Mouse (Mus musculus): ENCODE data around the gene Shf. TPM values are rescaled to one million over a fixed set of nuclear protein-coding genes. Genes with fewer than 3 reads are reported as not detected.

Gene Shf
- polyA plus RNA-seq, 1 experiment from 2014 or later = 5.4 TPM

DNA sequence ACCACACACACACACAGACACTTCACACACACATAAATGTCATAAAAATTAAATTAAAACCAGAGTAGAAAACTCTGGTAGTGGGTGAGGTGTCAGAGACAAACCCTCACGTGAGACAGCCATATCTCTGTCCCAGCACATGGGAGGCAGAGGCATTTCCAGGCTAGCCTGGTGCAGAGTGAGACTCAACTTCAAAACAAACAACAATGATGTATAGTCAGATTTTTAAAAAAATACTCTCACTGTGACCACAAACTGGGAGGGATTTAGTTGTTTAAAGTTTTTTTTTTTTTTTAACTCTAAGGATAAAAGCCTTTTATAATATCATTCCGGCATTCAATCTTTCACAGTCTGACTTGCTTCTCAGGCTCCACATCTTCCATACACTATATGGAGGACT, 43.6 kb downstream of the Shf start:
- Histone ChIP-seq H3K4me3 (no peak overlapping the region), H3K9me3 (no peaks in the 10 kb centered on the region), H3K27ac (no peak overlapping the region), H3K36me3 (no peaks in the 10 kb centered on the region), H3K4me1 (no peaks in the 10 kb centered on the region), H3K27me3 (ENCODE audit: insufficient read depth, poor library complexity, severe bottlenecking) (no peaks in the 10 kb centered on the region)
- DNase-seq (ENCODE audit: low spot score) = no peak
- WGBS = 61% methylated on average over 2 of the region's 2 CpGs

DNA sequence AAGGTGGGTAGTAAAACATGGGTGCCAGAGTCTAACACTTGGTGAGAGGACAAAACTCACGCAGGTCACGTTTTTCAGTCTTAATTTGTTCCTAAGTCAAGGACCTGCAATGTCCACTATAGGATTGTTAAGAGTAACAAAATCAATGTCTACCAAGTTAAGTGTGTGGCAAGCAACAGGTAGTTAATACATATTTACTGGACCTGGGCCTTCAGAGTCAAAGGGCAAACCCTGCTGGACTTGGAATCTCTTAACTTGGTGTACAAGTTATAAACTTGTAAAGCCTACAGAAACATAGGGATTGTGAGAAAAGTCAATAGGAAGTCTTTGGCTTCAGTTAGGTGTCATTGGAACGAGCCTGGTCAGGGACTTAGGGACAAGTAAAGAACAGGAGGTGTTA, 44.4 kb downstream of the Shf start:
- H3K4me1 ChIP-seq = no peaks in the 10 kb centered on the region
- H3K27ac ChIP-seq = no peak overlapping the region
- no peaks in the 10 kb centered on the region for H3K27me3 ChIP-seq (ENCODE audit: insufficient read depth, poor library complexity, severe bottlenecking)
- WGBS = 77% methylated on average over 3 of the region's 3 CpGs
- H3K36me3 ChIP-seq = no peaks in the 10 kb centered on the region
- no peak for DNase-seq (ENCODE audit: low spot score)
- no peaks in the 10 kb centered on the region for H3K9me3 ChIP-seq
- no peak overlapping the region for H3K4me3 ChIP-seq

DNA sequence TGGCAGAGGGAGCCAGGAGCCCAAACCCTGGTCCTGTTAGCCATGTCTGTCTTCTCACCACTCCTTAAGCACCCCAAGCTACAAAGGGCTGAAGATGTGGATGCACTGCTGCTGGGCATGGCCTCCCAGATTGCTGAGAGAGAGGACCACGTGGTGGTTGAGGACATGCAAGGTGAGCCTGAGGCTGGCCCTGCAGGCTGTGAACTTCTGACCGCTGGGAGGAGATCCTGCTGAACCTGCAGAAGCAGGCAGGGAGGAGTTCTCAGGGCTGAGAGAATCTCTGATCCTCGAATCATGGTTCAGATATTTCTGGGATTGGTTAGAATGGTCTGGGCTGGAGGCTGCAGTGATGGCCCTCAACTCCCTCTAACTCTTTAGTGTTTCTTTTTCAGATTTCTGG, 45.0 kb downstream of the Shf start:
- no peaks in the 10 kb centered on the region for H3K36me3 ChIP-seq
- H3K4me1 ChIP-seq = no peaks in the 10 kb centered on the region
- no peaks in the 10 kb centered on the region for H3K9me3 ChIP-seq
- WGBS = 57% methylated on average over 3 of the region's 3 CpGs
- no peak overlapping the region for H3K4me3 ChIP-seq
- H3K27ac ChIP-seq = no peak overlapping the region
- DNase-seq (ENCODE audit: low spot score) = no peak
- peaks cover 3% of the 10 kb centered on the region for H3K27me3 ChIP-seq (ENCODE audit: insufficient read depth, poor library complexity, severe bottlenecking)

DNA sequence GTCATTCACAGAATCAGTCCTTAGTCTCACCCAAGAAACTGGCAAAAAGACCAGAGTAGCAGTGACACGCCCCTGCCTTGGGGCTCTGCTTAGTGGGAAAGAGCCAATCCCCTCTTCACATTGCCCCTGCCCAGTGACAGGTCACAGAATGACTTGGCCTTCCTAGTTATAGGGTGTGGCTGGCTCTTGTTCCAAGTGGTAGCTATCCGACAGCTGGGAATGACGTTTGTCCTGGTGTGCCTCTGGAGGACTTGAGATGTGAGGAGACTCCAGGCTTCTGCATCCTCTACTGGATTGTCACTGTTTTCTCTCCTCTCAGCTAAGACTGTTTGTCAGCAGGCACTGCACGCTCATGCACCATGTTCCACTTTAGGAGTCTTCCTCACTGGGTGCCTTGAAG, 51.6 kb downstream of the Shf start:
- 58% methylated on average over 4 of the region's 4 CpGs for WGBS

DNA sequence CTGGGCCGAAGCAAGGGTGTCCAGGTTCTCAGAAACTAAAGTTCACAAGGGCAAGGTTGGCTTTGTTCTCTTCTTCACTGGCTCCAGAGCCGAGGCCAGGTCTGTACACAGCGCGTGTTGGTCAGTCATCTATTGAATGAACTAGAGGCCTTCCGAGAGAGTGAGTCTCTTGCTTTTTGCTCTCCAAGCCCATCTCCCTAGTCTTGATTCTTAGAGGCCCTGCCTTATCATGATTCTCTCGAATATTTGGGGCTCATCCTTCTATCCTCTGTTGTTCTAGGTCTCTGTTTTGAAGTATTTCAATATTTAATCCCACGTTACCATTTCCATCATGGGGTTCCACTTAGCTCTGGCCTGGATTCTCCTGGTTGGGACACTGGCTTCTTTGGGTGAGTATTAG, 53.6 kb downstream of the Shf start, which contains the start of gene Duox1:
Gene Duox1, plus strand, starts transcription at position 301 of the 400 bp plus-strand sequence.
- Histone ChIP-seq H3K27ac (no peak within 1 kb of the TSS), H3K36me3 (no peaks in the 10 kb centered on the region), H3K4me1 (peaks cover 11% of the 10 kb centered on the region), H3K27me3 (ENCODE audit: insufficient read depth, poor library complexity, severe bottlenecking) (peaks cover 86% of the 10 kb centered on the region), H3K9me3 (no peaks in the 10 kb centered on the region), H3K4me3 (no peak within 1 kb of the TSS)
- 83% methylated on average over 7 of the region's 7 CpGs for WGBS
- no peak for DNase-seq (ENCODE audit: low spot score)

More for the DNA sequence above, 51.6 kb downstream of the Shf start:
- no peak for DNase-seq (ENCODE audit: low spot score)
- H3K36me3 ChIP-seq = no peaks in the 10 kb centered on the region
- H3K27me3 ChIP-seq (ENCODE audit: insufficient read depth, poor library complexity, severe bottlenecking) = peaks cover 68% of the 10 kb centered on the region
- H3K9me3 ChIP-seq = no peaks in the 10 kb centered on the region
- no peak overlapping the region for H3K27ac ChIP-seq
- no peak overlapping the region for H3K4me3 ChIP-seq
- peaks cover 11% of the 10 kb centered on the region for H3K4me1 ChIP-seq

DNA sequence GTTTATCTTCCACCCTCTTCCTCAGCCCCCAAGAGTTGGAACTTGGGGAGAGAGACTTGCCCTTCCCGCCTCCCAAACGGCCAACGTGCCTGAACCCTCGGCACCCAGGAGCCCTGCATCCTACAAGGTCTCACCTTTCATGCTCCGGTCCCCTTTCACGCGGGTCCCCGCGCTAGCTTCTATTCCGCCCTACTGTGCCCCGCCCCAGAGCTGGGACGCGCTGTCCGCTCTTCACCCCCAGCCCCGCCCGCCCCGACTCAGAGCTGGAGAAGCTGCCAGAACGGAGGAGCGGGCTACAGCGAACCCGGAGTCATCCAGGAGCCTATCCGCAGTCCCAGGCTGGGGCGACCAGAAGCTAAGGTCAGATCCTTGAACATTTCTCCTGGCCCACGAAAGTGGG, 55.4 kb downstream of the Shf start, which contains the start of gene Duoxa1:
Gene Duoxa1, minus strand, starts transcription at position 195 of the 400 bp plus-strand sequence.
- Histone ChIP-seq H3K27ac (no peak within 1 kb of the TSS), H3K4me1 (peaks cover 11% of the 10 kb centered on the region), H3K4me3 (peak within 1 kb of the TSS; percentile 50), H3K27me3 (ENCODE audit: insufficient read depth, poor library complexity, severe bottlenecking) (peaks cover 97% of the 10 kb centered on the region), H3K9me3 (no peaks in the 10 kb centered on the region), H3K36me3 (no peaks in the 10 kb centered on the region)
- WGBS = 2% methylated on average over 24 of the region's 24 CpGs
- no peak for DNase-seq (ENCODE audit: low spot score)

DNA sequence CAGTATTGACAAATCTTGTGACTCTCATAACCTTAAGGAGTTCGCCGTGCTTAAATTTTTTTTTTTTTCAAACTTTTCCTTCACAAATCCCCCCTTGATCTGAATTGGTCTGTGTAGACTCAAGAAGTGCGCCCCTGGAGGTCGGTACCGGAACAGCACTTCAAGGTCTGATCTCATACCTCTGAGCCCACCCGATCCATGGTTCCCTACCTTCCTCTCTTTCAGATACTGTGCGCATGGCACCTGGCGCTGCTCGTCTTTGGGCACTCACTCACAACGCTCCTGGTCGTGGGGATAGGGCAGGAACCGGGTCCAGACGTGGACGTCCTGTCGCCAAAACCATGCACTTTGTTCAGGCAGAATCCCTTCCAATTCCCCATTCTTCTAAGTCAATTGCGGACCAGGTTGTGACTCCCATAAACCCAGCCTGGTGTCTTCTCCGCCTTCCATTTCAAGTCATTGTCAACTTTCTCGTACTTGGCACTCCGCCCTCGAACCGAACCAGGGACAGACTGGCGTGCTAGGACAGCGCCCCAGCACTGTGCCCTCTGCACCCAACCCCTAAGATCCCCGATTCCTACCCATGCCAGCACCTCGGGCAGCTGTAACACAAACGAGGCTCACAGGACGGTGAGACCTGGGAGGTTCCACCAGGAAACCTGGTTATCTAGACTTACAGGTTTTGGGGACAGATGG, 56.1 kb downstream of the Shf start:
- DNase-seq (ENCODE audit: low spot score) = no peak
- no peaks in the 10 kb centered on the region for H3K36me3 ChIP-seq
- 4% methylated on average over 27 of the region's 27 CpGs for WGBS

DNA sequence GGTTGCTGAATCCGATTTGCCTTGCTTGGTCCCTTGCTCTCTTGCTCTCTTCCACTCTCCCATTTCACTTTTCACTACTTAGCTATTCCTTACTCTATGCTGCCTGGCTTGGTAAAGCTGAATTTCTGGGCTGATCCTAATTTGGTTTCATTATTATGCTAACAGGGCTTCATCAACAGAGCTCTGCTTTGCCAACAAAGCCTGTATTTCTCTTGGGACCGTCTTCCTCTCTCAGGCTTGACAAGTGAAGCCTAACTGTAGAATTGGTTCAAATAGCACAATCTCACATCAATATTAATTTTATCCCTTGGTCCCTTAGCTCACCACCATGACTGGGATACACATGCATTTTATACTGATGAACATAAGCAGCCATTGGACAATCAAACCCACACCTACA, 57.4 kb downstream of the Shf start:
- DNase-seq (ENCODE audit: low spot score) = no peak
- no peaks in the 10 kb centered on the region for H3K36me3 ChIP-seq
- WGBS = 63% methylated on average over 2 of the region's 2 CpGs
- peaks cover 11% of the 10 kb centered on the region for H3K4me1 ChIP-seq
- no peak overlapping the region for H3K27ac ChIP-seq
- H3K9me3 ChIP-seq = no peaks in the 10 kb centered on the region
- peaks cover 99% of the 10 kb centered on the region for H3K27me3 ChIP-seq (ENCODE audit: insufficient read depth, poor library complexity, severe bottlenecking)
- no peak overlapping the region for H3K4me3 ChIP-seq

More for the DNA sequence above, 56.1 kb downstream of the Shf start:
- Histone ChIP-seq H3K4me1 (peaks cover 11% of the 10 kb centered on the region), H3K27ac (no peak overlapping the region), H3K27me3 (ENCODE audit: insufficient read depth, poor library complexity, severe bottlenecking) (peaks cover 99% of the 10 kb centered on the region), H3K4me3 (peak overlapping the region; percentile 50), H3K9me3 (no peaks in the 10 kb centered on the region)

DNA sequence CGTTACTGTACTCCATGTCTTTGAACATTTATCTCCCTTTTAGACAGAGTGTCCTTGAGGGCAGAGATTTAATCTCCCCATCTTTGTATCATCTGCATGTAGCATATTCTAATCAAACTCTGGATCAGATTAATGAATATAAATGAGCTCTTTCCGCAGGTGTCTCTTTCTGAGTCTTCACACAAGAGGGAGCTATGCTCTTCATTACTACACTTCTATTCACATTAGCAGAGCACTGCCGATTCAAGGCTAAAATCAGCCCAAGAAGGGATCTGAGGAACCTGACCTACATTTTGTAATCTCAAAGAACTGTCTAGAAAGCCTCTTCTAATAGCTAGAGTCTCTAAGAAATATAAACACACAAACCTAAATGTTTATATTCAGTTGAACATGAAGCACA, 59.3 kb downstream of the Shf start:
- no peak for DNase-seq (ENCODE audit: low spot score)
- Histone ChIP-seq H3K36me3 (no peaks in the 10 kb centered on the region), H3K4me1 (peaks cover 11% of the 10 kb centered on the region), H3K9me3 (no peaks in the 10 kb centered on the region), H3K27me3 (ENCODE audit: insufficient read depth, poor library complexity, severe bottlenecking) (peaks cover 99% of the 10 kb centered on the region), H3K4me3 (no peak overlapping the region), H3K27ac (no peak overlapping the region)
- 45% methylated on average over 3 of the region's 3 CpGs for WGBS

DNA sequence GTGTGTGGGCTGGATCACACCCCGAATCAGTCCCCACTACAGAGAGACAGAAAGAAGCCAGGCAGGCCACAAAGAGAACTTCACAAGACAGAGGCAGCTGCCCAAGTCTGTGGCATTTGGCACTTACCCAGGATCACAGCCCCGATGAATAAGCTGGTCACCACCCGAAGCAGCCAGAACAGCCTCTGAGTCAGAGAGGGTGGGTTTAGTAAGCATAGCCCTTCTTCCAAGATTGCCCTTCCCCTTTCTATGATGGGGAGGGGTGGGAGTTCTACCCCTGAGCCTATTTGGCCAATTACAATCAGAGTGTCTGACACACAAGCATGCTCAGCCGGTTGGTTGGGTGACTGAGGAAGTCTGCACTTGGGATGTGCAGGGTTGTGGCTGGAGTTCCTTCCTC, 62.8 kb downstream of the Shf start:
- DNase-seq (ENCODE audit: low spot score) = no peak
- WGBS = 58% methylated on average over 4 of the region's 4 CpGs
- Histone ChIP-seq H3K27me3 (ENCODE audit: insufficient read depth, poor library complexity, severe bottlenecking) (peaks cover 100% of the 10 kb centered on the region), H3K27ac (no peak overlapping the region), H3K9me3 (no peaks in the 10 kb centered on the region), H3K36me3 (no peaks in the 10 kb centered on the region), H3K4me3 (no peak overlapping the region), H3K4me1 (peaks cover 10% of the 10 kb centered on the region)

DNA sequence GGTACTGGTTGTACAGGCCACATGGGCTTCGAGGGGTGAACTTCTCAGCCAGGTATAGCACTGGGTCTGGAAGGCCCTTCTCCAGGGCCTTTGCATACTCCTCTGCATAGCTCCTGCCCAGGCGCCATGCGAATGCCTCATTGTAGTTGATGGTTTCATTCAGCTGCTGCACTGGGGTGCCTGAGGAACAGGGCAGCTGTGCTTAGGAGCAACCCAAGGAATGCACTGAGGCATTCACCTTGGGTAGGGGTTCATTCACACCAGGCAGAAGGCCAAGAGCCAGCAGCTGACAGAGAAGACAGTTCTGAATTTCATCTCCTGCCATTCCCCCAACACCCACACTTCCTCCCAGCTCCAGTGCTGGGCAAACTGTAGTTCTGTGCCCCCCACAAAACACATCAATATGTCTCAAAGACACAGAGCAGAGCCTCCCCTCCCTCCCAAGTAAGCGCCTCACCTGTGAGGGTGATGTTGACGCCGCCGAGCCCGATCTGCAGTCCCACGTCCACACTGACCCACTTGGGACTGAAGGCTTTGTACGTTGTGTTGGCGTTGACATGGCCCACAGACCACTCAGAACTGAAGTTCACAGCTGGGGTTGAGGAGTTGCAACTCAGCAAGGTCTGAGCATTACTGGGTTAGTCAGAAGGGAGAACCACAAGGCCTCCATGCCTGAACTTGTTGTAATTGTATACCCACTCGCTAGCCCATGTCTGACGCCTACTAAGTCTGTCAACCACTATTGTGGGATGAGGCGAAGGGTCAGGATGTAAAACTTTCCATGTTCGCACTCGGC, 63.7 kb downstream of the Shf start:
- peaks cover 100% of the 10 kb centered on the region for H3K27me3 ChIP-seq (ENCODE audit: insufficient read depth, poor library complexity, severe bottlenecking)
- H3K4me1 ChIP-seq = peaks cover 14% of the 10 kb centered on the region
- no peaks in the 10 kb centered on the region for H3K9me3 ChIP-seq
- H3K36me3 ChIP-seq = no peaks in the 10 kb centered on the region
- H3K4me3 ChIP-seq = no peak overlapping the region
- no peak overlapping the region for H3K27ac ChIP-seq
- WGBS = 78% methylated on average over 16 of the region's 16 CpGs
- DNase-seq (ENCODE audit: low spot score) = no peak

DNA sequence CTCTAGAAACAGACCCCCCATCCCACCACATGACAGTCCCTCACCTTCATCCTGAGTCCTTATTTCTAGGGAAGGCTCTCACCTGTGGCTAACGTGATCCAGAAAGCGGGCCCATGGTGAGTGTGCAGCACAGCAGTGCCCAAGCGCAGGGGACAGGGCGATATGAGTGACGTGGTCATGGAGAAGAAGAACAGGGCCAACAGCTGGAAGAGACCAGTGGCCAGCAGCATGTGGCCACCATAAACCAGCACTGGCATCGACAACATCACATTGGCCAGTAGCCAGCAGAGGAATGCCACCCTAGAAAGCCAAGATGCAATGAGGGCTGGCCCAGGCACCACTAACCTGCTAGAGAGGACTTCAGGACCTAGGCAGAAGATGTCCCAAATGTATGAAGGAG, 64.4 kb downstream of the Shf start:
- no peaks in the 10 kb centered on the region for H3K36me3 ChIP-seq
- peaks cover 100% of the 10 kb centered on the region for H3K27me3 ChIP-seq (ENCODE audit: insufficient read depth, poor library complexity, severe bottlenecking)
- H3K4me3 ChIP-seq = no peak overlapping the region
- DNase-seq (ENCODE audit: low spot score) = no peak
- H3K9me3 ChIP-seq = no peaks in the 10 kb centered on the region
- no peak overlapping the region for H3K27ac ChIP-seq
- WGBS = 79% methylated on average over 6 of the region's 6 CpGs
- H3K4me1 ChIP-seq = peaks cover 18% of the 10 kb centered on the region

DNA sequence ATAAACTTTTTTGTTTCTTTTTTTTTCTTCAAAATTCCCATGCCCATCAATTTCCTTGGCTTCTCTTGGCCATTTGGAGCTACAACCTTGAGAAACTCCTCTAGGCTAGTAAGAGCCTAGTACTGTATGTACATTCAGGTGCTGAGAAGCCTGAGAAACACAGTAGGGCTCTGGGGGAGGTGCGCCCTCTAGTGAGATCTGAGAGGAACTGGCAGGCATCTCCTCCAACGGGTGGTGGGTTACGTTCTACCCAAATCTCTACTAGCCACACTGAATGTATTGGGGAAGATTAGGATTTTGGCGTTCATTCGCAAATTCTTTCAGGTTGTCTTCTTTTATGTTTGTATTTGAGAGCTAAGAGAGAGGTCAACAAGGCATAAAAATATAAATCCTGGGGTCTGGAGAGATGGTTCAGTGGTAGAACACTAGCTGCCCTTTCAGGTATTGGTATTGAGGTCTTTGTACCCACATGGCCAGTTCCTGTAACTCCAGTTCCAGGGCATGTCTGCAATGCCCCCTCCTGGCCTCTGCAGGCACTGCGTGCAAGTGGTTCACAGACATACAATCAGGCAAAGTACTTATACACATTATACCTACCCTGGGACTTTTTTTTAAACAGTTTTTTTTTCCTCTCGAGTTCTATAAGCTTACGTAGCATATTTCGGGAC, 66.3 kb downstream of the Shf start:
- Histone ChIP-seq H3K36me3 (no peaks in the 10 kb centered on the region), H3K27ac (no peak overlapping the region), H3K4me3 (no peak overlapping the region), H3K4me1 (peaks cover 34% of the 10 kb centered on the region), H3K9me3 (no peaks in the 10 kb centered on the region), H3K27me3 (ENCODE audit: insufficient read depth, poor library complexity, severe bottlenecking) (peaks cover 100% of the 10 kb centered on the region)
- no peak for DNase-seq (ENCODE audit: low spot score)
- WGBS = 11% methylated on average over 9 of the region's 9 CpGs

Data from heart, embryonic 10.5 days (tissue).